Mouse (Mus musculus): ENCODE measurements at regions not wholly inside any gene's neighbourhood (a gene's known extent, or its start where the extent isn't known, plus 50 kb on each side); places are given as distances from the start of the nearest gene placed in this dataset.

- DNase-seq, result peak in 1 of 2 experiments; percentile 31
Observed at GRCm38 (mm10) chr1:127011901-127012300, 181.3 kb upstream of the Nckap5 start.

GRCm38 (mm10) chr1:127009699-127010098, 179.1 kb upstream of the Nckap5 start:
- peak in 1 of 2 experiments; percentile 12 for DNase-seq

- no peak for DNase-seq
Observed at GRCm38 (mm10) chr1:127001700-127002099, 171.1 kb upstream of the Nckap5 start.

- peak; percentile 18 to 58 for DNase-seq
Observed at GRCm38 (mm10) chr1:126993061-126993640, 162.6 kb upstream of the Nckap5 start.

GRCm38 (mm10) chr1:126992441-126992840, 161.8 kb upstream of the Nckap5 start:
- DNase-seq, result no peak

GRCm38 (mm10) chr1:126982805-126983204, 152.2 kb upstream of the Nckap5 start:
- no peak for DNase-seq

GRCm38 (mm10) chr1:126980311-126980710, 149.7 kb upstream of the Nckap5 start:
- DNase-seq, result no peak

GRCm38 (mm10) chr1:126973871-126974270, 143.3 kb upstream of the Nckap5 start:
- no peak for DNase-seq

GRCm38 (mm10) chr1:126971777-126972421, 141.3 kb upstream of the Nckap5 start:
- DNase-seq, result no peak

GRCm38 (mm10) chr1:126971118-126971517, 140.5 kb upstream of the Nckap5 start:
- DNase-seq, result no peak

GRCm38 (mm10) chr1:126966394-126966793, 135.8 kb upstream of the Nckap5 start:
- DNase-seq, result no peak

- no peak for DNase-seq
Observed at GRCm38 (mm10) chr1:126955839-126956720, 125.5 kb upstream of the Nckap5 start.

GRCm38 (mm10) chr1:126947860-126948259, 117.3 kb upstream of the Nckap5 start:
- DNase-seq, result no peak

- DNase-seq, result no peak
Observed at GRCm38 (mm10) chr1:126932658-126933057, 102.1 kb upstream of the Nckap5 start.

- peak; percentile 65 to 90 for DNase-seq
Observed at GRCm38 (mm10) chr1:126931754-126932153, 101.2 kb upstream of the Nckap5 start.

GRCm38 (mm10) chr1:126931093-126931492, 100.5 kb upstream of the Nckap5 start:
- no peak for DNase-seq

- no peak for DNase-seq
Observed at GRCm38 (mm10) chr1:126930611-126931010, 100.0 kb upstream of the Nckap5 start.

GRCm38 (mm10) chr1:126929666-126930065, 99.1 kb upstream of the Nckap5 start:
- peak; percentile 4 to 57 for DNase-seq

GRCm38 (mm10) chr1:126928186-126928585, 97.6 kb upstream of the Nckap5 start:
- DNase-seq, result peak in 1 of 2 experiments; percentile 4

- peak; percentile 85 to 87 for DNase-seq
Observed at GRCm38 (mm10) chr1:126925150-126926035, 94.8 kb upstream of the Nckap5 start.

- no peak for DNase-seq
Observed at GRCm38 (mm10) chr1:126923981-126924380, 93.4 kb upstream of the Nckap5 start.

- peak; percentile 42 to 48 for DNase-seq
Observed at GRCm38 (mm10) chr1:126922231-126922630, 91.6 kb upstream of the Nckap5 start.
